Mouse (Mus musculus) lung, adult 18-20 months (tissue): Measurements from ENCODE around the gene Rnf144a.

Experiments used
- DNase-seq, 2 experiments: peaks; one replicate each; pipeline ENCODE4 v3.0.0; 2022; ENCODE audit warnings: mixed read lengths in 2 of 2

Gene Rnf144a

GRCm38 (mm10) chr12:26366372-26366771 lies 48.7 kb downstream of the Rnf144a start:
- DNase-seq, result peak; percentile 71 to 79

- peak; percentile 38 to 68 for DNase-seq
These were observed 49.3 kb downstream of the Rnf144a start for GRCm38 (mm10) chr12:26365531-26366315.

GRCm38 (mm10) chr12:26364822-26365221 lies 50.2 kb downstream of the Rnf144a start:
- no peak for DNase-seq

GRCm38 (mm10) chr12:26360946-26361523 lies 54.0 kb downstream of the Rnf144a start:
- DNase-seq, result peak in 1 of 2 experiments; percentile 39

- peak; percentile 72 to 84 for DNase-seq
These were observed 55.2 kb downstream of the Rnf144a start for GRCm38 (mm10) chr12:26359817-26360216.

GRCm38 (mm10) chr12:26359241-26359640 lies 55.8 kb downstream of the Rnf144a start:
- no peak for DNase-seq

- DNase-seq, result no peak
These were observed 57.8 kb downstream of the Rnf144a start for GRCm38 (mm10) chr12:26357246-26357645.

GRCm38 (mm10) chr12:26356191-26356590 lies 58.9 kb downstream of the Rnf144a start:
- DNase-seq, result peak; percentile 61 to 76

GRCm38 (mm10) chr12:26351321-26351720 lies 63.7 kb downstream of the Rnf144a start:
- DNase-seq, result no peak

GRCm38 (mm10) chr12:26344408-26344807 lies 70.6 kb downstream of the Rnf144a start:
- DNase-seq, result no peak

GRCm38 (mm10) chr12:26343131-26343530 lies 71.9 kb downstream of the Rnf144a start:
- DNase-seq, result no peak

GRCm38 (mm10) chr12:26342663-26343062 lies 72.4 kb downstream of the Rnf144a start:
- no peak for DNase-seq

GRCm38 (mm10) chr12:26342086-26342485 lies 73.0 kb downstream of the Rnf144a start:
- no peak for DNase-seq

GRCm38 (mm10) chr12:26340621-26341020 lies 74.4 kb downstream of the Rnf144a start:
- DNase-seq, result no peak

GRCm38 (mm10) chr12:26339886-26340285 lies 75.2 kb downstream of the Rnf144a start:
- no peak for DNase-seq

- no peak for DNase-seq
These were observed 75.9 kb downstream of the Rnf144a start for GRCm38 (mm10) chr12:26339181-26339580.

- DNase-seq, result no peak
These were observed 81.4 kb downstream of the Rnf144a start for GRCm38 (mm10) chr12:26333678-26334077.

- peak; percentile 45 to 63 for DNase-seq
These were observed 84.0 kb downstream of the Rnf144a start for GRCm38 (mm10) chr12:26331048-26331447.

- DNase-seq, result no peak
These were observed 85.3 kb downstream of the Rnf144a start for GRCm38 (mm10) chr12:26329756-26330155.

- peak in 1 of 2 experiments; percentile 9 for DNase-seq
These were observed 85.9 kb downstream of the Rnf144a start for GRCm38 (mm10) chr12:26329031-26329675.

GRCm38 (mm10) chr12:26323783-26324364 lies 91.2 kb downstream of the Rnf144a start:
- no peak for DNase-seq

- peak; percentile 64 to 78 for DNase-seq
These were observed 98.8 kb downstream of the Rnf144a start for GRCm38 (mm10) chr12:26316261-26316660.

GRCm38 (mm10) chr12:26314959-26315358 lies 100.1 kb downstream of the Rnf144a start:
- DNase-seq, result peak; percentile 48 to 53
